Mouse (Mus musculus): ENCODE measurements around the gene Ptpro.

DNA sequence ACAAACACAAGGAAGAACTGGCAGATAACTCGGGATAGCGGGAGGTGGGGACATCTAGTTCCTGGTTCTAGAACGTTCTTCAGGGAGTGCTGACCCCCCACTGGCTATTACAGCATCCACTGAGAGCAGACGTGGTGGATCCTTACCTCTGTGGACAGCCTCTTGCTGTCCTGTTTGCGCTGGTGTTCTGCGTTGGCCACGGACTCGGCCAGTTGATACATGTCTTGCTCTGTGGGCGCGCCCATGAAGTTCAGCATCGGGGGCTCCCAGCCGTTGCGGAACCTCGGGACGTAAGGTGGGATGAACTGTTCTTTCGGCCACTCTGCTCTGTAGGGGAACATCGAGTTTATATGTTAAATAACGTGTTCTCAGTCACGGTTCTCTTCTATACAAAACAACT is 256.8 kb downstream of the Ptpro start:
- TF ChIP-seq RAD21 (IDR thresholded peaks at IDR 0.05; ENCODE audit: low read depth, low read length) (no peak), MEF2A (IDR thresholded peaks at IDR 0.05; ENCODE audit: borderline replicate concordance, low read depth, low read length) (no peak), GABPA (IDR thresholded peaks at IDR 0.05; ENCODE audit: insufficient replicate concordance, low read depth, low read length) (no peak), PAX5 (IDR thresholded peaks at IDR 0.05; ENCODE audit: low read length) (no peak), ZKSCAN1 (IDR thresholded peaks at IDR 0.05; ENCODE audit: borderline replicate concordance, low read depth, low read length) (no peak), SMC3 (IDR thresholded peaks at IDR 0.05; ENCODE audit: low read depth, low read length) (no peak)
